Mouse (Mus musculus) neural tube, embryonic 15.5 days (tissue): ENCODE data around the gene Lamtor4. TPM values are rescaled to one million over a fixed set of nuclear protein-coding genes. Genes with fewer than 3 reads are reported as not detected.

Experiments used
- ATAC-seq: fragments of 200-750 bp; cut with Nextera tagmentation; 2 replicates; pipeline ENCODE4 v1.8.0; 2017; ENCODE audit warnings: mild to moderate bottlenecking, moderate TSS enrichment, moderate library complexity; ENCODE audit not compliant: low FRiP score
- H3K27ac ChIP-seq: fragments of 300-500 bp; sonication (generic); replicated peaks from 2 replicates; pipeline ENCODE4 v1.5.1; 2015; ENCODE audit warnings: mild to moderate bottlenecking, inconsistent platforms
- H3K27me3 ChIP-seq: fragments of 300-500 bp; sonication (generic); replicated peaks from 2 replicates; pipeline ENCODE4 v1.6.1; 2015; ENCODE audit warnings: inconsistent platforms
- H3K36me3 ChIP-seq: fragments of 300-500 bp; sonication (generic); 2 replicates; pipeline ENCODE4 v1.6.1; 2015; ENCODE audit warnings: inconsistent platforms
- H3K4me1 ChIP-seq: fragments of 300-500 bp; sonication (generic); 2 replicates; pipeline ENCODE4 v1.6.1; 2015; ENCODE audit warnings: inconsistent platforms
- H3K4me2 ChIP-seq: fragments of 300-500 bp; sonication (generic); 2 replicates; pipeline ENCODE4 v1.6.1; 2015; ENCODE audit warnings: inconsistent platforms, mild to moderate bottlenecking, moderate library complexity
- H3K4me3 ChIP-seq: fragments of 300-500 bp; sonication (generic); replicated peaks from 2 replicates; pipeline ENCODE4 v1.5.1; 2015; ENCODE audit warnings: mild to moderate bottlenecking, inconsistent platforms
- H3K9ac ChIP-seq: fragments of 300-500 bp; sonication (generic); replicated peaks from 2 replicates; pipeline ENCODE4 v1.6.1; 2015; ENCODE audit warnings: mild to moderate bottlenecking, inconsistent platforms
- H3K9me3 ChIP-seq: fragments of 300-500 bp; sonication (generic); replicated peaks from 2 replicates; pipeline ENCODE4 v1.6.1; 2016; ENCODE audit warnings: inconsistent platforms
- WGBS: fragments of 180-500 bp; shearing (Covaris S2); methylation state at CpG from one replicate; pipeline ENCODE4 v1.1.7; 2015; ENCODE audit warnings: mixed read lengths; 5-methylcytosine and 5-hydroxymethylcytosine counted together
- polyA plus RNA-seq: library from polyadenylated mRNA; unstranded; fragments of >200 nt; fragmentation: Nextera tagmentation; extraction: Ambion mirVana; gene quantifications from 2 replicates; pipeline ENCODE4 v1.2.1, GENCODE M21; 2015

Gene Lamtor4
- polyA plus RNA-seq, 1 experiment from 2014 or later: 121 TPM

DNA sequence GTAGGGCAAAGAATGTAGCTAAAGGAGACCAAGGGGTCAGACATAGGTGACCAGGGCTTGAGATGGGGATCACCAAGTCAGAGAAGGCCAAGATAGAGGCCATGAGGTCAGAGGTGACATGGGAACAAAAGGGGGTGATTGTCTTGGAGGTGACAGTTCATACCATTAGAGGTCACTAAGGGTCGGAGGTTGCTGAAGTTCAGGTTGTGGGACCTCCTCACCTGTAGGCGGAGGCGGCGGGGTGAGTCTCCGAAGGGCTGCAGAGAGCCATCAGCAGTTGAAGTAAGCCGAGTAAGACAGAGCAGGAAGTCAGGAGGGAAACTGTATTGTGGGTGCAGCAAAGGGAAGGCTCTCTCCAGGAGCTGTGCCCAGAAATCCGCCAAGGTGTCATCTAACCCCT is 22.7 kb downstream of the Lamtor4 start:
- H3K9ac ChIP-seq: no peak overlapping the region
- WGBS: 90% methylated on average over 7 of the region's 7 CpGs
- H3K4me3 ChIP-seq: peak overlapping the region; percentile 61
- ATAC-seq: no peak
- no peaks in the 10 kb centered on the region for H3K27me3 ChIP-seq
- no peaks in the 10 kb centered on the region for H3K9me3 ChIP-seq
- no peak overlapping the region for H3K27ac ChIP-seq
- peaks cover 56% of the 10 kb centered on the region for H3K4me1 ChIP-seq
- peaks cover 12% of the 10 kb centered on the region for H3K36me3 ChIP-seq
- H3K4me2 ChIP-seq: peak overlapping the region; percentile 78

DNA sequence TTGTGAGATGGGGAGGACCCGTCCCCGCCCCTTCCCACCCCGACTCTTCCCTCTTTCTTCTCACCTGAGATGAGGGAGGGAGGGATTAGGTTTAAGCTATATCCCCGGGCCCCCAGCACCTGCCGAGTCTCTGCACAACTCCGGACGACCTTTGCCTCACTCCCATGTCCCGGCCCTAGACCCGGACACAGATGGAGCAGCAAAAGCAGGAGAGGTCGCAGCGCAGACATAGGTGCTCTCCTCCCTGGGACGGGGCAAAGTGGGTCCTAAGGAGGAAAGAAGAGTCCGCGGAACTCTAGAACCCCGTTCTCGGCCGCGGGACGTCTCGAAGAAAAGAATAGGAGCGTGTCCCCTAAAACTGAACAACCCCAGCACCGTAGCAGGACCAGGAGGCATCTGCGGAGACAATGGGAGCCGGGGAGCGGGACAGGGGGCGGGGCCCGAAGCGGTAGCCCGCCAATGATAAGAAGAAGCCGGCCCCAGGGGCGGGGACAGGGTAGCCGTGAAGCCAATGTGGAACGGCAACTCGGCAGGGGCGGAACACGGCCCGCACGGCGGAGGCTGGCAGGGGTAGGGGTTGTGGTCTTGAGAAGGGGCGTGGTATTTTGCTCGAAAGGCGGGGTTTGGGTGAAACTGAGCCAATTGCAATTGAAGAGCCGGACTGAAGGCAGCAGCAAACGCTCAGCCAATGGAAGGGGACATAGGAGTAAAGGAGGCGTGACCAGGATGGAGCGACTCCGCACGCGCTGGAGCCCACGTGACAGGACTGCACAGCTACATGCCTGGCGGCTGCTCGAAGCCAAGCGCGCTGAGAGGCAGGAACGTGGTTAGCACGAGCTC is 24.5 kb downstream of the Lamtor4 start, which contains the start of the genes Gm43720, Gpc2 and Stag3:
Gm43720 (minus strand) TSS at position 374 of the 840 bp plus-strand sequence.
Gpc2 (minus strand) TSS at position 421 of the 840 bp plus-strand sequence.
Stag3 (plus strand) TSS at position 656 of the 840 bp plus-strand sequence.
- Histone ChIP-seq H3K4me1 (peaks cover 48% of the 10 kb centered on the region), H3K27ac (peak within 1 kb of the TSS; percentile 81), H3K36me3 (peaks cover 7% of the 10 kb centered on the region), H3K27me3 (no peaks in the 10 kb centered on the region), H3K9me3 (no peaks in the 10 kb centered on the region), H3K4me2 (peak within 1 kb of the TSS; percentile 78), H3K4me3 (peak within 1 kb of the TSS; percentile 61), H3K9ac (peak within 1 kb of the TSS; percentile 74)
- under 1% methylated on average over 56 of the region's 56 CpGs for WGBS
- ATAC-seq: peak; percentile 98

DNA sequence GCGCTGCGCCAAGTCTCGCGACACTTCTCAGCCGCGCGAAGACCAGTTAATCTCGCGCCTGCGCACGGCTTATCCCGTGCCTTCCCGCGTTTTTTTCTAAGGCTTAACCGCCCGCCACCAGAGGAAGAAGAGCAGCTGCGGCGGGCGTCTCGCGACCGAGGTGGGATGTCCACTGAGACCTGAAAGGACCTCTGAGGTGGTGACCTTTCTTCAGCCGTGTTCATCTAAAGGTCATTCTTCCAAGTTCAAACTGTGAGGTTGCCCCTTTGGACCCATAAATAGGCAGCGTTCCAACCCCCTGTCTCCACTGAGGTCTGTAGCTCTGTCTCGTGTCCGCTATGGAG is 25.1 kb downstream of the Lamtor4 start:
- H3K27me3 ChIP-seq: no peaks in the 10 kb centered on the region
- peak overlapping the region; percentile 58 for H3K27ac ChIP-seq
- no peaks in the 10 kb centered on the region for H3K9me3 ChIP-seq
- H3K36me3 ChIP-seq: peaks cover 7% of the 10 kb centered on the region
- peak overlapping the region; percentile 78 for H3K4me2 ChIP-seq
- H3K4me1 ChIP-seq: peaks cover 42% of the 10 kb centered on the region
- 21% methylated on average over 26 of the region's 26 CpGs for WGBS
- H3K4me3 ChIP-seq: peak overlapping the region; percentile 61
- H3K9ac ChIP-seq: no peak overlapping the region; the same call in 1 of the 2 replicates
- ATAC-seq: no peak

DNA sequence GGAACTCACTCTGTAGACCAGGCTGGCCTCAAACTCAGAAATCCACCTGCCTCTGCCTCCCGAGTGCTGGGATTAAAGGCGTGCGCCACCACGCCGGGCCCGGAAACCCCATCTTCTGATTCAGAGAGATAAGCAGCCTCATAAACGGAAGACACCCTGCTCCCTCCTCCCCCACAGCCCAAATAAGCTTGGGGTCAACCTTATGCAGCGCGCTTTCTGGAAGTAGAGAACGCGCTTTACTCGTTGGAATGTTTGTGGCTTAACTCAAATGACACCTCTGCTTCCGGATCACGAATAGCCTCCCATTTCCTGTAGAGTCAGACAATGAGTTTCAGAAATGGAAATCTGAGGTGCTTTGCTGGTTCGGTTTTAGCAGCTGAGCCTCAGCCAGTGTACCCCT is 25.5 kb downstream of the Lamtor4 start:
- H3K4me2 ChIP-seq: peak overlapping the region; percentile 78
- H3K36me3 ChIP-seq: peaks cover 7% of the 10 kb centered on the region
- no peaks in the 10 kb centered on the region for H3K9me3 ChIP-seq
- H3K4me1 ChIP-seq: peaks cover 38% of the 10 kb centered on the region
- H3K27ac ChIP-seq: no peak overlapping the region
- peak overlapping the region; percentile 61 for H3K4me3 ChIP-seq
- H3K9ac ChIP-seq: no peak overlapping the region
- WGBS: 93% methylated on average over 15 of the region's 15 CpGs
- no peak for ATAC-seq
- H3K27me3 ChIP-seq: no peaks in the 10 kb centered on the region

DNA sequence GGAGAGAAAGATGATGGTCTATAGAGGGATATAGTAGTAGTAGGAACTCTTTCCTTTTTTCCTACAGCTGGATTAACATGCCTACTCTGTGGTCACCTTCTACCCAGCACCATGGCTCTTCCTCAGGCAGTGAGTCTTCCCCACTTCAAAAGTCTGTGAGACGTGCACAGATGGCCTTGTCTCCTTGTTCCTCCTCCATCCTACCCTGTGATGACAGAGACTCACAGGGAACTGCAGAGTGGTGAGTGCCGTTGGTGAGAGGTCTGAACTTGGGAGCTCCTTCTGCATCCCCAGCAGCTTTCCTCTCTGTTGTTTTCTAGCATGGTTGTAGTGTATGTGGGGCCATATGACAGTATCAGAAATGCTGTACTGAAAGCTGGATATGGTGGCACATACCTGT is 26.5 kb downstream of the Lamtor4 start:
- Histone ChIP-seq H3K27ac (no peak overlapping the region), H3K4me3 (no peak overlapping the region), H3K36me3 (peaks cover 5% of the 10 kb centered on the region), H3K9ac (no peak overlapping the region), H3K4me1 (peaks cover 28% of the 10 kb centered on the region), H3K4me2 (no peak overlapping the region), H3K27me3 (no peaks in the 10 kb centered on the region), H3K9me3 (no peaks in the 10 kb centered on the region)
- no peak for ATAC-seq
- 82% methylated on average over 2 of the region's 2 CpGs for WGBS

DNA sequence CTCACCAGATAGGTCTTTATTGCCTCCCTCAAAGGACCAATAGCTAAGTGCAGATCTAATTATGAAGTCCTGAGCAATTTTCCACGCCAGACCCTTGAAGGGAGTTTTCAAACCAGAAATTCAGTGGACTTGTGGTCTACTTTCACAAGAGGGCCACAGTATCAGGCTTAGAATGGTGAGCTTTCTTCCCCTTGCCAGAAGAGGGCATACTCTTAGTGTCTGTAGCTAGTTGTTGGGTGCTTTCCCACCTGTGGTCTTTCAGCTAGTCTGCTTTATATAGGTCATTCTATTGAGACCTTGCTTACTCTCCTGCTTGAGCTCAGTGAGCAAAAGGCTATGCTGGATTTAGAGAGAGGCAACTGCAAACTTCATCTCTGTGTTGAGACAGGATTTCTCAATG is 28.3 kb downstream of the Lamtor4 start:
- 59% methylated on average over 1 of the region's 1 CpGs for WGBS
- no peak for ATAC-seq
- no peak overlapping the region for H3K4me2 ChIP-seq

DNA sequence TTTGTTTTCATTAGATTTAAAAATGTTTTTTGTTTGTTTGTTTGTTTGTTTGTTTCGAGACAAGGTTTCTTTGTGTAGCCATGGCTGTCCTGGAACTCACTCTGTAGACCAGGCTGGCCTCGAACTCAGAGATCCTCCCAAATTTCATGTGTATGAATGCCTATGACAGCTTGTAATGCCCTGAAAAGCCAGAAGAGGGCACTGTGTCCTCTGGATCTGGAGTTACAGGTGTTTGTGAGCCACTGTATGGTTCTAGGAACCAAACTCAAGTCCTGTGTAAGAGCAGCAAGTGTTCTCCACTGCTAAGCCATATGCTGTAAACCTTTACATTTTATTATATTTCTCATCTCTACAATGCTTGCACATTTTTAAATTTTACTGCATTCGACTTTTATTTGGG is 32.6 kb downstream of the Lamtor4 start:
- Histone ChIP-seq H3K27me3 (no peaks in the 10 kb centered on the region), H3K4me1 (no peaks in the 10 kb centered on the region), H3K4me3 (no peak overlapping the region), H3K36me3 (peaks cover 3% of the 10 kb centered on the region; the same call in 1 of the 2 replicates), H3K27ac (no peak overlapping the region), H3K9ac (no peak overlapping the region), H3K9me3 (no peaks in the 10 kb centered on the region), H3K4me2 (no peak overlapping the region)
- ATAC-seq: no peak
- WGBS: 76% methylated on average over 3 of the region's 3 CpGs

More for the DNA sequence above, 28.3 kb downstream of the Lamtor4 start:
- Histone ChIP-seq H3K4me3 (no peak overlapping the region), H3K9ac (no peak overlapping the region), H3K27ac (no peak overlapping the region), H3K36me3 (no peaks in the 10 kb centered on the region), H3K27me3 (no peaks in the 10 kb centered on the region), H3K9me3 (no peaks in the 10 kb centered on the region), H3K4me1 (peaks cover 11% of the 10 kb centered on the region)

DNA sequence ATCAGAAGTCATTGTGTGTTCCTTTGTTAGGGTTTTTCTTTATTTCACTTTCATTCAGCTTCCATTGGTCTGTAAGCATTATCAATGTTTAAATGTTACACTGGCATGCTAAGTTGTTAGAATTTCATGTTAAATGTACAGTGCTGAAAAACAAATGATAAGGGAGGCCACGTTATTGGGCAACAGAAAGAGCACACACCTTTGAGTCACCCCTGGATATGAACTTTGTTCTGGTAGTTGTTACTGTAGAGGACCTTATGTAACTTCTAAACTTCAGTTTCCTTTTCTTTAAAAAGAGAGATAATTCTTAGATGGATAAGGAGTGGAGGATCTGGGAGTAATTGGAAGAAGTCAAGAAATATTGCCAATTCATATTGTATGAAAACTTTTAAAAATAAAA is 36.4 kb downstream of the Lamtor4 start:
- Histone ChIP-seq H3K27me3 (no peaks in the 10 kb centered on the region), H3K4me2 (no peak overlapping the region), H3K9ac (no peak overlapping the region), H3K27ac (no peak overlapping the region), H3K4me1 (no peaks in the 10 kb centered on the region), H3K36me3 (peaks cover 3% of the 10 kb centered on the region; the same call in 1 of the 2 replicates), H3K4me3 (no peak overlapping the region), H3K9me3 (no peaks in the 10 kb centered on the region)
- no peak for ATAC-seq
- WGBS: 91% methylated on average over 1 of the region's 1 CpGs

DNA sequence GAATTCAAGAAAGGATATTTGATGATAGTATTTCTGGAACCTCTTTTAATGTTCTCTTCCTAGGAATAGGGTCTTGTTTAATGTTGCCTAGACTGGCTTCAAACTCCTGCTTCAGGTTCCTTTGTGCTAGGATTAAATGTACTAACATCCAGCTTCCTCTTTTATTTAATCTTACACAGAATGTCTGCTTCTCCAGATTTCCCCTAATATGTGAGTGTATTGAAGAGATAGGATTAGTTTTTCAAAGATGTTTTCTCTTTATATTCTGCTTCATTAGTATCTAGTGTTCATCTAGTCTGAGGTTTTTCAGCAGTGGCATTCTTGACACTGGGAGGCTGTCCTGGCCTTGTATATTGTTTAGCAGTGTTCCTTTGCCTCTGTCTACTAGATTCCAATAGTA is 38.9 kb downstream of the Lamtor4 start:
- Histone ChIP-seq H3K4me2 (no peak overlapping the region), H3K27ac (no peak overlapping the region), H3K27me3 (no peaks in the 10 kb centered on the region), H3K4me3 (no peak overlapping the region), H3K36me3 (peaks cover 3% of the 10 kb centered on the region; the same call in 1 of the 2 replicates), H3K4me1 (no peaks in the 10 kb centered on the region), H3K9ac (no peak overlapping the region), H3K9me3 (no peaks in the 10 kb centered on the region)
- no peak for ATAC-seq

DNA sequence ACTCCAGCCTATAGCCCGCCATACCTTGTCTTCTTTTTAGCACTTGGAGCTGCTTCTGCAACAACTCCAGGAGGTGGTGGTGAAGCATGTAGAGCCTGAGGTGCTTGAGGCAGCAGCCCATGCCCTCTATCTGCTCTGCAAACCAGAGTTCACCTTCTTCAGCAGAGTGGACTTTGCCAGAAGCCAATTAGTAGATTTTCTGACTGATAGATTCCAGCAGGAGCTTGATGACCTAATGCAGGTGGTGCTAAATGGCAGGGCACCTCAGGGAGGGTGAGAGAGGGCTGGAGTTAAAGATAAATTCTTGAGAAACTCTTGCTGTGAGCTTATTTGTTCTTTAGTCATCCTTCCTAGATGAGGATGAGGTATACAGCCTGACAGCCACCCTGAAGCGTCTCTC is 44.3 kb downstream of the Lamtor4 start:
- Histone ChIP-seq H3K4me2 (no peak overlapping the region), H3K36me3 (peaks cover 21% of the 10 kb centered on the region; the same call in 1 of the 2 replicates), H3K9ac (no peak overlapping the region), H3K9me3 (no peaks in the 10 kb centered on the region), H3K4me3 (no peak overlapping the region), H3K4me1 (no peaks in the 10 kb centered on the region), H3K27ac (no peak overlapping the region), H3K27me3 (no peaks in the 10 kb centered on the region)
- WGBS: 89% methylated on average over 2 of the region's 2 CpGs
- no peak for ATAC-seq
